Mouse (Mus musculus): Measurements from ENCODE around the gene Lrrc26.

DNA sequence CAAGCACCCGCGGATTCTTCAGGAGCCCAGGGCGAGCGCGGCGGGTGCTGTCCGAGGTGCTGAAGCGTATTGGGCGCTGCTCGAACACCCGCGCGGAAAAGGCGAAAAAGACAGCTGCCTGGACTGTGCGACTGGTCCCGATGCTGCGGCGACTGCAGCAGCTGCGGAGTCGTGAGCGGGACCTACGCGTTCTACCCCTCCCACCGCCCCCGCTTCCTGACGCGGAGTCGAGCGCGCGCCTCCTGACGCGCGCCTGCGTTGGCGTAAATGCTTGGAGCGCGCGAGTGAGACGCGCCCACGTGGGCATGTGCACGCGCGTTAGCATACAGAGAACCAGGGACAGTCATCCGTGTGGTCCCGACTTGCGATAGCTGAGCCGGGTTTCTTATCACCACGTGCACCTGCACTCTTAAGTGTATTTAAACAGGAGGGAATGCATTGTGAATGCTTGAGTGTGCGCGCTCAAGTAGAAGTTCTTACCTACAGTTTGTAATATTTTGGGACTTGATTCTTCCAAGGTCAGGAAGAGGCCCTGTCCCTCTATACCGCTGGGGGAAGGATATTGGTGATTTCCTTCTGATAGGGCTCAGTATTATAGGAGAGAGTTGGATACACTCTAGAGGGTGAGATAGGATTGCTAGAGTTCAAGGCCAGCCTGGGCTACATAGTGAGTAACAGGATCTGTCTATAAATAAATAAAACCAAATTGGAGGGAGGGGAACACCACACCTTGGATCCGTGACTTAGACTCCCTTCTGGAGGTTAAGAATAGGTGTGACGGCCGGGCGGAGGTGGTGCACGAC lies 29.5 kb downstream of the Lrrc26 start, which contains the start of gene Grin1:
- TF ChIP-seq CTCF (IDR thresholded peaks at IDR 0.05; ENCODE audit: insufficient read depth, low read depth, low read length) (no peak), POLR2A (IDR thresholded peaks at IDR 0.05; ENCODE audit: insufficient read depth, low read depth, low read length) (peak; percentile 99)

All from olfactory bulb, adult 2 months (tissue).